Mouse (Mus musculus): ENCODE data around the gene Ubr7.

- TF ChIP-seq CTCF (IDR thresholded peaks at IDR 0.05; ENCODE audit: low read depth) (no peak), EP300 (optimal IDR thresholded peaks at IDR 0.05) (no peak)
Observed at GRCm38 (mm10) chr12:102739096-102739495, 18.7 kb upstream of the Ubr7 start.

Data from stomach, postnatal 0 days (tissue).